Mouse (Mus musculus): ENCODE results near the gene Aff3. TPM values are rescaled to one million over a fixed set of nuclear protein-coding genes. Genes with fewer than 3 reads are reported as not detected.

The Aff3 gene
- under 1 TPM in 6 of 26 experiments, not detected in 20; 0.21 to 0.88 (median 0.53) TPM for total RNA-seq (2018; cell fraction: chromatin; rRNA removed)
- total RNA-seq (2018; cell fraction: cytosol; rRNA removed) = under 1 TPM in 20 of 26 experiments, not detected in 6; 0.03 to 0.20 (median 0.06) TPM
- 1 to 10 TPM in 1 of 26 experiments, under 1 TPM in 12, not detected in 13; 0.15 to 2.0 (median 0.49) TPM for total RNA-seq (2018; cell fraction: nucleus; rRNA removed)
- polyA plus RNA-seq (2018) = 0.03 to 0.05 TPM in 2 of 3 replicates, not detected in the other

GRCm38 (mm10) chr1:38664777-38665176, at the start of gene Aff3:
Gene Aff3, minus strand, starts transcription at chr1:38664955.
- Histone ChIP-seq H3K4me3 (ENCODE audit: inconsistent target) (no peak within 1 kb of the TSS), H3K79me2 (ENCODE audit: inconsistent target) (no peaks in the 10 kb centered on the region), H3K36me3 (ENCODE audit: inconsistent target) (no peaks in the 10 kb centered on the region), H3K27ac (no peak within 1 kb of the TSS)
- WGBS (ENCODE audit: missing documents) = 23% methylated on average over 13 of the region's 13 CpGs

GRCm38 (mm10) chr1:38700646-38701045, 35.9 kb upstream of the Aff3 start:
- Histone ChIP-seq H3K4me3 (ENCODE audit: inconsistent target) (no peak overlapping the region), H3K36me3 (ENCODE audit: inconsistent target) (no peaks in the 10 kb centered on the region), H3K27ac (no peak overlapping the region), H3K79me2 (ENCODE audit: inconsistent target) (no peaks in the 10 kb centered on the region)
- WGBS (ENCODE audit: missing documents) = 81% methylated on average over 5 of the region's 6 CpGs

- H3K36me3 ChIP-seq (ENCODE audit: inconsistent target) = no peaks in the 10 kb centered on the region
- H3K4me3 ChIP-seq (ENCODE audit: inconsistent target) = no peak overlapping the region
- H3K79me2 ChIP-seq (ENCODE audit: inconsistent target) = no peaks in the 10 kb centered on the region
- no peak overlapping the region for H3K27ac ChIP-seq
- 95% methylated on average over 9 of the region's 10 CpGs for WGBS (ENCODE audit: missing documents)
Measured at GRCm38 (mm10) chr1:38699244-38699643, 34.5 kb upstream of the Aff3 start.

DNA sequence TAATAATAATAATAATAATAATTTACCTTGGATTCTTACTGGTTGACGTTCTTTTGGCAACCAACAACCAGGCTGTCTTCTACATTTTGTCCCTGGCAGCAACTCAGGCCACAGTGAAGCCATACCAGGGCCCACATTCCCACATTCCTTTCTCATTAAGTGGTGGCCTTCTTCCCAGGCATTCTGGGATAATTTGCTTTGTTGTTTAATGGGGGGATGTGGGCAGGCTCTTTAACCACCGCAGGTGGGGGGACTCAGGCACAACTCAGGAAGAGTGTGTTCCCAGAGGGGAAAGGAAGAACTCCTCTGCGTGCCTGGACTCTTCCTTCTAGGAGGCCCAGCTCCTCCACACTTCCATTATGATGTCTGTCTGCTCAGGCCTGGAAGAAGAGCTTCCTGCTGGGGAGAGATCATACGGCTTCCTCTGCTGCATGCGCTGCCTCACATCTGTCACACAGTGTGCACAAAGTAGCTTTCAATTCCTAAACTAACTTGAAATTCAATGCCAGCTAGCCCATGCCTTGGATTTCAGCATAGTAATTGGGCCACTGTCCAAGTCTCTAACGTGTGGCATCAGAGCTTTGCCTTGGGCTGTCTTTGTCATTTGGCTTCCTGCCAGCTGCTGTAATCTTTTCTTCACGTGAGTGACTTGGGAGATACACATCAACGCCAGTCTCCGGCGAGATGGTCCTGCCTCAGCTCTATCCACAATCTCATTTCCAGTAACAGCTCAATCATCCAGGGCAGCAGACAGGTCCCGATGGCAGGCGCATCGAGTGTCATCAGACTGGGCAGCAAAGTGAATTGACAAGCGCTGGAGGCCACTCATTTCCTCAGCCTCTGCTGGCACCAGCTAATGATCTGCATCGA, 31.3 kb upstream of the Aff3 start:
- H3K36me3 ChIP-seq (ENCODE audit: inconsistent target) = no peaks in the 10 kb centered on the region
- H3K27ac ChIP-seq = no peak overlapping the region
- 41% methylated on average over 14 of the region's 15 CpGs for WGBS (ENCODE audit: missing documents)
- no peak overlapping the region for H3K4me3 ChIP-seq (ENCODE audit: inconsistent target)
- H3K79me2 ChIP-seq (ENCODE audit: inconsistent target) = no peaks in the 10 kb centered on the region

DNA sequence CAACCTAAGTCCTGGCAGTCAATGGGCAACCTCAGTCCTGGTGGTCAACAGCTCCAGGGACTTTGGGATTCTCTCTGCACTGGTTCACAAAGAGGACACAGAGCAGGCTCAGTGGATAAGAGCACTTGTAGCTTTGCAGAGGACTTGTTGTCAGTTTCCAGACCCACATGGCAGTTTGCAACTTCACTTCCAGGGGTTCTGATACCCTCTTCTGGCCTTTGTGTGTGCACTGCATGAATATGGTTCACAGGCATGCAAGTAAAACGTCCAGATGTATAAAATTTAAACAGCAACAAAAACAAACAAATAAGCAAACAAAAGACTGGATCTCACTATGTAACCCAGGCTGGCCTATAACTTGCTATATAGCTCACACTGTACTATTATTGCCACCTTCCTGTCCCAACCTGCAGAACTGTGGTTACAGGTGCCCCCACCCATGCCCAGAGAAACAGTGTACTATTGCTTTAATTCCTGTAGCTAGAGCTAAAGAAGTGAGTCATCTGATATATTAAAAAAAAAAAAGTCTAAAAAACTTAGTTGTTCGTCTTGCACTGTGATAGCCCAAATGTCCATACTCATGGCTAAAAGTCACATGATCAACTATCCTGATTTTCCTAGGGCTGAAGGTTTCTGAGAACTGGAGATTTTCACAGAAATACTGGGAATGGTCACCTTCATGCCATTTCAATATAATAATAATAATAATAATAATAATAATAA, 30.5 kb upstream of the Aff3 start:
- Histone ChIP-seq H3K4me3 (ENCODE audit: inconsistent target) (no peak overlapping the region), H3K27ac (no peak overlapping the region), H3K79me2 (ENCODE audit: inconsistent target) (no peaks in the 10 kb centered on the region), H3K36me3 (ENCODE audit: inconsistent target) (no peaks in the 10 kb centered on the region)
- WGBS (ENCODE audit: missing documents) = 53% methylated on average over 2 of the region's 2 CpGs

- Histone ChIP-seq H3K36me3 (ENCODE audit: inconsistent target) (no peaks in the 10 kb centered on the region), H3K79me2 (ENCODE audit: inconsistent target) (no peaks in the 10 kb centered on the region), H3K4me3 (ENCODE audit: inconsistent target) (no peak overlapping the region), H3K27ac (no peak overlapping the region)
- WGBS (ENCODE audit: missing documents) = 3% methylated on average over 5 of the region's 5 CpGs
Measured at GRCm38 (mm10) chr1:38694142-38694541, 29.4 kb upstream of the Aff3 start.

DNA sequence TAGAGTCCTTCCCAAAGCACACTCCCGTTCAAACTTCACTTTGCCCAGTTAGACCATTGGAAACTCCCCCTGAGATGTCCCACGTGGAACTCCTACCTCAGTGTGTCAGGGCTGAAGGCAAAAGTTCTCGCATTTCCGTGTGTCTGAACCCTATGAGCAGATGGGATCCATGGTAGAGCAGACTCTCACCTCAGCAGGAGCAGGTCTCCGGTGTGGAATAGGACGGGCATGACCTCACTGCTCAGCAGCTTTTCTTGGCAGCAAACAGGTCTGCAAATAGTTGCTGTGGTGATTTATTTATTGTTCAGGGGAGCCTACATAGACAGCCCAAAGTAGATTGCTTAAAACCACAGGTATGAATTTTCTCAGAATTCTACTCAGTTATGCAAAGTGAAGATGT, 25.7 kb upstream of the Aff3 start:
- 93% methylated on average over 6 of the region's 6 CpGs for WGBS (ENCODE audit: missing documents)

GRCm38 (mm10) chr1:38688216-38688615, 23.5 kb upstream of the Aff3 start:
- Histone ChIP-seq H3K4me3 (ENCODE audit: inconsistent target) (no peak overlapping the region), H3K27ac (no peak overlapping the region), H3K79me2 (ENCODE audit: inconsistent target) (no peaks in the 10 kb centered on the region), H3K36me3 (ENCODE audit: inconsistent target) (no peaks in the 10 kb centered on the region)
- WGBS (ENCODE audit: missing documents) = 90% methylated on average over 5 of the region's 5 CpGs

More for the DNA sequence above, 25.7 kb upstream of the Aff3 start:
- no peak overlapping the region for H3K4me3 ChIP-seq (ENCODE audit: inconsistent target)
- H3K79me2 ChIP-seq (ENCODE audit: inconsistent target) = no peaks in the 10 kb centered on the region
- no peak overlapping the region for H3K27ac ChIP-seq
- no peaks in the 10 kb centered on the region for H3K36me3 ChIP-seq (ENCODE audit: inconsistent target)

- H3K4me3 ChIP-seq (ENCODE audit: inconsistent target) = no peak overlapping the region
- H3K27ac ChIP-seq = no peak overlapping the region
- WGBS (ENCODE audit: missing documents) = 98% methylated on average over 5 of the region's 5 CpGs
- no peaks in the 10 kb centered on the region for H3K79me2 ChIP-seq (ENCODE audit: inconsistent target)
- no peaks in the 10 kb centered on the region for H3K36me3 ChIP-seq (ENCODE audit: inconsistent target)
Measured at GRCm38 (mm10) chr1:38685706-38686105, 21.0 kb upstream of the Aff3 start.

DNA sequence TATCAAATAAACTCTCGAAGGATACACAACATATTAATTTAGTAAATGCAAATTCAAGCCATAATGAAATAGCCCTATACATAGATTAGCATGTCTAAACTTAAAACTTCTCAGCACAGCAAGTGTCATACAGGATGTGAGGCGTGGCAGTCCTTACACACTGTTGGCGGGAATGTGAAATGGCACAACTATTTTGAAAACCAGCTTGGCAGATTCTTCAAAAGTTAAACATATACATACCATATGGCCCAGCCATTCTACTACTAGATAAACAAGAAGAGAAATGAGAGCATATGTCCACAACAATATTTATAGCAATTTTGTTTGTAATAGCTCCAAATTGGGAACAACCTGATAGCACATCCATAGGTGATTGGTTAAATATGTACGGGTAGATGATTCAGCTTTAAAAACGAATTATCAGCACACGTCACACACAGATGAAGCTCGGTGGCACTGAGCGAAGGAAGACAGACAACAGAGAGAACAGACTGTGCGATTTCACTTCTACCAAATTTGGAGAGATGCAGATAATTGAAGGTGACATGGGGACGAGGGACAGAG, 18.5 kb upstream of the Aff3 start:
- H3K79me2 ChIP-seq (ENCODE audit: inconsistent target) = no peaks in the 10 kb centered on the region
- no peaks in the 10 kb centered on the region for H3K36me3 ChIP-seq (ENCODE audit: inconsistent target)
- no peak overlapping the region for H3K27ac ChIP-seq
- H3K4me3 ChIP-seq (ENCODE audit: inconsistent target) = no peak overlapping the region
- 97% methylated on average over 10 of the region's 10 CpGs for WGBS (ENCODE audit: missing documents)

GRCm38 (mm10) chr1:38679890-38680289, 15.1 kb upstream of the Aff3 start:
- 93% methylated on average over 8 of the region's 8 CpGs for WGBS (ENCODE audit: missing documents)

DNA sequence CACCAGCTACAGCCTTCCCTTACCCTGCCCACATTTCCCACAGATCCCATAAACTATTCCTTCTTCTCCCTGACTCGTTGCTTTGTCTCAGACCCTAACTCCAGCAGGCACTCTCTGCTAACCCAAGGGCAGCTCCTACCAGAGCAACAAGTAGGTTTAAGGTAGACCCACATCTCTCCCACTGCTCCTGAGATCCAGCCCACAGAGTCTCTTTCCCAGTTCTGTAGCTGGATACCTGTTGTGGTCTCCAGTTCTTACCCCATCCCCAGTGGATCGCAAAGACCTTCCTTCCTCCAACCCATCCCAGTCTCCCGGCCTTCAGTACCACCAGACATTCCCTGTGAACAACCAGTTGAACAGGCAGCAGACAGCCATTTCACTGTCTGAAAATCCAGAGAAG, 7.0 kb upstream of the Aff3 start:
- H3K79me2 ChIP-seq (ENCODE audit: inconsistent target) = no peaks in the 10 kb centered on the region
- WGBS (ENCODE audit: missing documents) = 81% methylated on average over 3 of the region's 3 CpGs
- no peak overlapping the region for H3K4me3 ChIP-seq (ENCODE audit: inconsistent target)
- H3K27ac ChIP-seq = no peak overlapping the region
- H3K36me3 ChIP-seq (ENCODE audit: inconsistent target) = no peaks in the 10 kb centered on the region

More at GRCm38 (mm10) chr1:38679890-38680289, 15.1 kb upstream of the Aff3 start:
- H3K79me2 ChIP-seq (ENCODE audit: inconsistent target) = no peaks in the 10 kb centered on the region
- H3K27ac ChIP-seq = no peak overlapping the region
- H3K4me3 ChIP-seq (ENCODE audit: inconsistent target) = no peak overlapping the region
- H3K36me3 ChIP-seq (ENCODE audit: inconsistent target) = no peaks in the 10 kb centered on the region

GRCm38 (mm10) chr1:38671019-38671418, 6.3 kb upstream of the Aff3 start:
- Histone ChIP-seq H3K27ac (no peak overlapping the region), H3K79me2 (ENCODE audit: inconsistent target) (no peaks in the 10 kb centered on the region), H3K4me3 (ENCODE audit: inconsistent target) (no peak overlapping the region), H3K36me3 (ENCODE audit: inconsistent target) (no peaks in the 10 kb centered on the region)
- 73% methylated on average over 5 of the region's 5 CpGs for WGBS (ENCODE audit: missing documents)

DNA sequence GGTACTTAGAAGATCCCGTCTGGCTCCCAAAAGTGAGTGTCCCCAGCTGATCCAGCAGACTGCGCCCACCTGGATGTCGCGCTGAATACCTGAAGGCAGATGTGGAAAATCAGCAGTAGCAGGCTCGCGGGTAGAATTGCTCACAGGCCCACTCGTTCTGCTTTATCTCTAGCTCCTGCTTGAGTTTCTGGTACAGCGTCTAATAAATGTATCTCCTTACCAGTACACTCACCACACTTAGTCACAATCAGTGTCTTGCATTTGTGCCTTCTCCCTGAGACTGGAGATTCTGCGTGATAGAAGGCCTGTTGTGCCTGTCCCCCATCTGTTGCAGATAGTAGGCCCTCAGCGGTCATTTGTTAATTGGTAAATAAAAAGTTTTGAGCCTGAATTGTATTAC, 3.6 kb upstream of the Aff3 start:
- Histone ChIP-seq H3K4me3 (ENCODE audit: inconsistent target) (no peak overlapping the region), H3K27ac (no peak overlapping the region), H3K79me2 (ENCODE audit: inconsistent target) (no peaks in the 10 kb centered on the region), H3K36me3 (ENCODE audit: inconsistent target) (no peaks in the 10 kb centered on the region)
- WGBS (ENCODE audit: missing documents) = over 99% methylated on average over 10 of the region's 10 CpGs
